Mouse (Mus musculus) liver, embryonic 14 days (tissue): ENCODE data around the gene Vmn1r18. TPM values are rescaled to one million over a fixed set of nuclear protein-coding genes. Genes with fewer than 3 reads are reported as not detected.

ENCODE experiments used
- polyA plus RNA-seq: library from polyadenylated mRNA; depleted of rRNA; stranded (reverse); fragments of >200 nt; gene quantifications from 2 replicates; pipeline ENCODE4 v1.2.3, GENCODE M21; 2012; rRNA removed

Vmn1r18 gene
- not detected in 2 replicates for polyA plus RNA-seq

GRCm38 (mm10) chr6:57395683-57396082 is at the start of gene Vmn1r18:
TSS of gene Vmn1r18 (minus strand) at chr6:57395783.

DNA sequence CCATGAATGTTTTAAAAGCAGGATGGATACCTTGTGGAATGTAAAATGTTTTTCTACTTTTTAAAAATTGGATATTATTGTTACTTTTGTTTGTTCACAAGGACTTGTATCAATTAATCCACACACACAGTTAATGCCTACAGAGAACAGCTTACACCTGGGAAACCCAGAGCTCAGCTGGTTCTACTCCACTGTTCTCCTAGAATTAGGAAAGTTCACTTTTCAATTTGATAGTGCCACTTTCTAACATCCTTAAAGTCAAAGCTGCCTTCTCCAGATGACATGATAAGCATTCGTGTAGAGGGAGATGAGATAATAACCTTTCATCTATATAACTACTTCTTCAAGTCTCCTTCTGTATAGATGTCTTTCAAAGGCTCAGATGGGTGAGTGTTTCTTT is 33.0 kb upstream of the Vmn1r18 start, which contains the start of gene Vmn1r20:
Gene Vmn1r20, plus strand, starts transcription at position 301 of the 400 bp plus-strand sequence.

DNA sequence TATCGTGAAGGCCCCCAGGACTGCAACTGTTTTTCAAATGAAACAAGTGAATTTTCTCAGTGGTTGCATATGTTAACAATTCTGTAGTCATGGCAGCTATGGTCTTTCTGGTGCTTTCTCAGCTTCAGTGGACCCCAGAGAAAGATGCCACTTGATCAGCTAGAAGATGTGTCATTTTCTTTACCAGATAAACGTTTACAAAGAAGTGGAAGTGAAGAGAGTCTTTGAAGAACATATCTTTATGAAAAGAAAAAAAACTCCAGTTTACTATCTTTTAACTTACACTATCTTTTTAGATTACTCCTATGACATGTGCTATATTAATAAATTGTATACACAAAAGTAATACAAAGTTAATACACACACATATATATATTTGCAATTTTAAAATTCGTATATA is 7.9 kb upstream of the Vmn1r18 start, which contains the start of gene Vmn1r19:
Gene Vmn1r19, plus strand, starts transcription at position 301 of the 400 bp plus-strand sequence.

GRCm38 (mm10) chr6:57363627-57364026 is 32.0 kb downstream of the Vmn1r18 start, which contains the start of gene Vmn1r17:
TSS of gene Vmn1r17 (minus strand) at chr6:57363727.

GRCm38 (mm10) chr6:57329394-57329793 is 66.2 kb downstream of the Vmn1r18 start, which contains the start of gene Vmn1r16:
TSS of gene Vmn1r16 (minus strand) at chr6:57329494.

Other genes starting within 250 kb of the Vmn1r18 start
- gene Vmn1r12, start 238.9 kb downstream of the Vmn1r18 start, polyA plus RNA-seq, result not detected in 2 replicates
- not detected in 2 replicates for gene Vmn1r13, start 192.5 kb downstream of the Vmn1r18 start, polyA plus RNA-seq
- gene Vmn1r14, start 164.1 kb downstream of the Vmn1r18 start, polyA plus RNA-seq, result not detected in 2 replicates
- gene Vmn1r15, start 137.8 kb downstream of the Vmn1r18 start, polyA plus RNA-seq, result not detected in 2 replicates
- gene Vmn1r16, start 66.3 kb downstream of the Vmn1r18 start, polyA plus RNA-seq, result not detected in 2 replicates
- not detected in 2 replicates for gene Vmn1r17, start 32.1 kb downstream of the Vmn1r18 start, polyA plus RNA-seq
- not detected in 2 replicates for gene Vmn1r19, start 8.0 kb upstream of the Vmn1r18 start, polyA plus RNA-seq
- gene Vmn1r20, start 33.1 kb upstream of the Vmn1r18 start, polyA plus RNA-seq, result not detected in 2 replicates
- gene Ppm1k, start 139.7 kb upstream of the Vmn1r18 start, polyA plus RNA-seq, result 2.2 and 2.4 TPM in 2 replicates
- 2.3 and 3.3 TPM in 2 replicates for gene Herc6, start 185.2 kb upstream of the Vmn1r18 start, polyA plus RNA-seq